Mouse (Mus musculus) megakaryocyte-erythroid progenitor cell, adult 5-6 weeks (primary cell): ENCODE results near the gene Hmgcs2. TPM values are rescaled to one million over a fixed set of nuclear protein-coding genes. Genes with fewer than 3 reads are reported as not detected.

ENCODE experiments used
- total RNA-seq, 2 experiments: library from RNA; stranded (forward) in 1 of 2; stranded (reverse) in 1 of 2; fragments of 200-1000, 215-1000 nt in 1 of 2; fragments of >200 nt in 1 of 2; fragmentation: Nextera tagmentation in 1 of 2; gene quantifications; 2 replicates each; pipeline ENCODE4 v1.2.3; 2014 to 2017

The Hmgcs2 gene
- total RNA-seq, 2 experiments from 2014 or later = 0.09 to 1.5 TPM

Other genes with a start within 250 kb of the Hmgcs2 start
- gene Adam30, start 119.8 kb upstream of the Hmgcs2 start, total RNA-seq (2014; fragmentation: Nextera tagmentation) = not detected in 2 replicates
- 0.09 and 0.50 TPM in 2 replicates for gene Adam30, start 119.8 kb upstream of the Hmgcs2 start, total RNA-seq (2017)
- 0.90 TPM in 1 of 2 replicates, not detected in the other for gene Reg4, start 58.3 kb upstream of the Hmgcs2 start, total RNA-seq (2014; fragmentation: Nextera tagmentation)
- not detected in 2 replicates for gene Reg4, start 58.3 kb upstream of the Hmgcs2 start, total RNA-seq (2017)
- 83.5 and 118 TPM in 2 replicates for gene Phgdh, start 59.6 kb downstream of the Hmgcs2 start, total RNA-seq (2014; fragmentation: Nextera tagmentation)
- 222 and 272 TPM in 2 replicates for gene Phgdh, start 59.6 kb downstream of the Hmgcs2 start, total RNA-seq (2017)
- not detected in 2 replicates for gene Zfp697, start 102.0 kb downstream of the Hmgcs2 start, total RNA-seq (2014; fragmentation: Nextera tagmentation)
- gene Zfp697, start 102.0 kb downstream of the Hmgcs2 start, total RNA-seq (2017) = 0.19 TPM in 1 of 2 replicates, not detected in the other
- gene Gm4450, start 176.7 kb downstream of the Hmgcs2 start, total RNA-seq (2014; fragmentation: Nextera tagmentation) = not detected in 2 replicates
- gene Gm4450, start 176.7 kb downstream of the Hmgcs2 start, total RNA-seq (2017) = not detected in 2 replicates
- not detected in 2 replicates for gene Hsd3b4, start 230.1 kb downstream of the Hmgcs2 start, total RNA-seq (2014; fragmentation: Nextera tagmentation)
- not detected in 2 replicates for gene Hsd3b4, start 230.1 kb downstream of the Hmgcs2 start, total RNA-seq (2017)